ENCODE assay signal across 10 mouse cellular contexts in genomic region chr14:56702644-56703043, GRCm38 (mm10).
"Had no signal": no experiment of that assay in that cellular context is flagged by ENCODE, and none has a peak within 500 bp of the region (broad histone marks: within the 10 kb centered on the region; RNA-seq: fewer than 3 reads in every experiment).

No protein-coding gene starts in this region.

- H3K27ac ChIP-seq: kidney, embryonic 15.5 days; limb, embryonic 15.5 days; macrophage; midbrain, embryonic 13.5 days had no signal

- H3K4me2 ChIP-seq: kidney, embryonic 15.5 days; limb, embryonic 15.5 days; lung, embryonic 14.5 days; midbrain, embryonic 13.5 days had no signal

- H3K4me3 ChIP-seq: kidney, embryonic 15.5 days; limb, embryonic 15.5 days; midbrain, embryonic 13.5 days had no signal

- H3K9me3 ChIP-seq: kidney, embryonic 15.5 days; limb, embryonic 15.5 days; midbrain, embryonic 13.5 days had no signal

- H3K4me1 ChIP-seq: limb, embryonic 15.5 days; midbrain, embryonic 13.5 days had no signal

- H3K9ac ChIP-seq: kidney, embryonic 15.5 days; limb, embryonic 15.5 days; lung, embryonic 14.5 days; midbrain, embryonic 13.5 days had no signal

- H3K27me3 ChIP-seq: kidney, embryonic 15.5 days; limb, embryonic 15.5 days; midbrain, embryonic 13.5 days had no signal

- DNase-seq: kidney, adult 2 months; kidney, postnatal 25 days; lung, embryonic 14.5 days; lung, postnatal 14 days; right cerebral cortex, postnatal 14 days; thymus, postnatal 36 days had no signal

- ATAC-seq: midbrain, embryonic 13.5 days had no signal
